Mouse (Mus musculus) layer of hippocampus, adult 9-10 months (tissue): ENCODE measurements around the gene Sec14l1.
A peak's percentile ranks its signal among the peaks of the same experiment; 100 is the strongest.
"Not testable (repeated sequence)": the region's sequence is repeated elsewhere in the genome, so short reads cannot be mapped to it uniquely, and the experiment has no call there.

Source experiments
- DNase-seq: peaks from one replicate; pipeline ENCODE4 v3.0.0; 2022; ENCODE audit warnings: low spot score

Gene Sec14l1

GRCm38 (mm10) chr11:117114592-117115345 is at the start of gene Sec14l1:
Sec14l1 (plus strand) TSS chr11:117115168.
- DNase-seq = peak; percentile 95

DNA sequence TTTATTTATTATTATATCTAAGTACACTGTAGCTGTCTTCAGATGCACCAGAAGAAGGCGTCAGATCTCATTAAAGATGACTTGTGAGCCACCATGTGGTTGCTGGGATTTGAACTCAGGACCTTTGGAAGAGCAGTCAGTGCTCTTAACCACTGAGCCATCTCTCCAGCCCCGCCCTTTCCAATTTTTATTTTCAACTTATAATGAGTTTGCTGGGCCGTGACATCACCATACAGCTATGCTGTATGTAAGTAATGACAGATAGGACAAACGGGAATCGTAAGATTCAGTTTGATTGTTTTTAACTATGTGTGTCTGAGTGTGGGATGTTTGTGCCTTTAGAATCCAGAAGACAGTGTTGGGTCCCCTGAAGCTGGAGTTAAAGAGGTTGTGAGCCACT is 49.4 kb upstream of the Sec14l1 start:
- not testable (repeated sequence) for DNase-seq

GRCm38 (mm10) chr11:117066738-117067137 is 48.2 kb upstream of the Sec14l1 start:
- no peak for DNase-seq

GRCm38 (mm10) chr11:117068332-117068731 is 46.6 kb upstream of the Sec14l1 start:
- DNase-seq = no peak

DNA sequence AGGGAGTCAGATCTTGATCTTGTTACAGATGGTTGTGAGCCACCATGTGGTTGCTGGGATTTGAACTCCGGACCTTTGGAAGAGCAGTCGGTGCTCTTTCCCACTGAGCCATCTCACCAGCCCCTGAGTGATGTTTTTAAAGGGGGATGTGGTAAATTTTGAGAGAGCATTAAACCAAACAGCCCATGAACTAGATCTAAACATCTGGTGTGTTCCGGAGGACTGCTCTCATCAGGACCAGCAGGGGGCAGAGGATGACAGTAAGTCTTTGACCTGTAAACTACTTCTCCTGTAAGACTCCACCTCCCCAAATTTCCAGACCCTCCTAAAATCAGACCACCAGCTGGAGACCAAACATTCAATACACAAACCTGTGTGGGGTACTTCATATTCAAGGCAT is 45.9 kb upstream of the Sec14l1 start:
- DNase-seq = no peak

GRCm38 (mm10) chr11:117070711-117071110 is 44.3 kb upstream of the Sec14l1 start:
- no peak for DNase-seq

GRCm38 (mm10) chr11:117072128-117072527 is 42.8 kb upstream of the Sec14l1 start:
- DNase-seq = peak; percentile 74

- DNase-seq = no peak
Observed at GRCm38 (mm10) chr11:117073426-117073825, 41.5 kb upstream of the Sec14l1 start.

DNA sequence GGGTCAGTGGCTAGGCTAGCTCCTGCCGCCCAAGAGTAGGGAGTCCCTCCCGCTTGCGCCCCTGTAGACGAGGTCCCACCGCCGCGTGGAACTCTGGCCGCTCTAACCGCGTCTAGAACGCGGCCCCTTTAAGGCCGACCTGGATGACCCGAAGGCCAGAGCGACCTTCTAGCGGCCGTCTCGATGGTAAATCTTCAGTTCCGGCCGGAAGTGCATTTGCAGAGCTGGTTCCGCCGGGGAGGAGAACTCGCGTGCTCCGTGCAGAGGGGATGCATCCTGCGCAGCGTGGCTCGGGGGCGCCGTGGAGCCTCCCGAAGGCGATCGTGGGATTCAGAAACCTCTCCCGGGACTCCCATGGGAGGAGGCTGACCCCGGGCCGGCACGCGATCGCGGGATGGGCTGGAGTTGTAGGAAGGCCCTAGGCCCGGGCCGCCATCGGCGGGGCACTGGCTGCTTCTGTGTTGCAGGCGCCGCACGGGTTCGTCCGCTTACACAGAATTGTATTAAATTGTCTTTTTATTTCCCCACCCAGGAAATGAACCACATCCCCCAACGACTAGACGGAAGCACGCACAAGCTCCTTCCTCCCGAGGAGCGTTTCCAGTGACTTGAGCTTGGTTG is 38.3 kb upstream of the Sec14l1 start:
- DNase-seq = no peak

- no peak for DNase-seq
Observed at GRCm38 (mm10) chr11:117077227-117077626, 37.7 kb upstream of the Sec14l1 start.

DNA sequence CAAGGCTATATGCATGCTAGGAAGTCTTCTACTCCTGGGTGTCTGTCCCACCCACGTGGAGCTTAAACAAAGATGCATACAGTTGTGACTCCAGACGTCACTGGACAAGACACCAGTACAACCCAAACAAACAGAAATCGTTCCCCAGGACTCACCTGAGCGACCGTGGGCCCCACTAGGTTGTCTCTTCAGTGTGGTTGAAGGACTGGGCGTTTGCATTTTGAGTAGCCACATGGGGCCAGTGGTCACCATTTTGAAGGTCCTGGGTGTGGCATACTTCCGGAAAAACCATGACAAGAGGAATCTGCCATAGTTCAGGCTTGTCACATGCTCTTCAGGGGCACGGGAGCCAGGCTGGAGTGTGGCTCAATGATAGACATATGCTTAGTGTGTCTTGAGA is 37.1 kb upstream of the Sec14l1 start:
- no peak for DNase-seq

DNA sequence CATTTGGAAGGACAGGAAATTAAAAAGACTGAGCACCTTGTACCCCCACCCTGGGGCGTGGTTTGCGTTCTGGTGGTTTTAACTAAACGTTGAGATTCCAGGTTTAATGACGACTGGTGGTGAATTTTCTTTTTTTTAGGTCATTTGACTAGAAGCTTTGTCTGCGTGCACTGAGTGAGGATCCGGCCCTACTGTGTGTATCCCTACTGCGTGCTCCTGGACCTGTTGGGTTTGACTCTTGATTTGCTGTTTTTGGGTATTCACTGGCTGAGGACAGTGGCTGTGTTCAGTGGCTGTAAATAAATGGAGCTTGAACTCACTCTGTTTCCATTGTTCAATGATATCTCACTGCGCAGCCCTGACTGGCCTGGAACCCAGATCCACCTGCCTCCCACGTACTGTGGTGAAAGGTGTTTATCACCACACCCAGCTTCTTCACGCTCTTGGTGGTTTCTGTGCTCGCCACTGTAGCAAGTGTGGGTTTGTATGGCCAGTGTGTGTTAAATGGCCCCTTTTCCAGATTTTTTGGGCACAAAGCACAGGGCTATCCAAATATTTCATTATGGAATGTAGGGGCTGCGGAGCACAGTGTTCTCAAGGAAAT is 36.2 kb upstream of the Sec14l1 start:
- DNase-seq = no peak

DNA sequence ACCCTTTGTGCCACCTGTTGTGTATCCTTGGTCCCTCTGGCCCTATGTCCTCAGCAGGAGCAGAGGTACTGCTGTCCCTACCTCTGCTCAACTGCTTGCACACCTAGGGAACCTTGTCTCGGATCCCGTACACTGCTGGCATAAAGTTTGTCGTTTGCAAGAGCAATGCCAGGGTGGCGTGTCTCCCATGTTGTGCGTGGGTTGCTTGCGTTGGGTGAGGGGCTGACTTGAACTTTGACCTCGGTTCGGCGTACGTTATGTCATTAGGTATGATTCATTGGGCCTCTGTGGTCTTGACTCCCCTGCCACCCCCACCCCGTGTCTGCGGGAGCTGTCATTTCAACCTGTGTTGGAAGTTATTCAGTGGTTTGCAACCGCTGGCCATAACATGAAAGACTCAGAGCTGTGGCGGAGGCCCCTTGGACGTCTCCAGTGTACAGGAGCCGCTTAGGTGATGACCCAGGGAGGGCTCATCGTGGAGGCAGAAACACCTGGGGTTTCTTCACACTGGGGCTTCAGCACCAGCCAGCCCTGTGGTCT is 35.2 kb upstream of the Sec14l1 start:
- no peak for DNase-seq

DNA sequence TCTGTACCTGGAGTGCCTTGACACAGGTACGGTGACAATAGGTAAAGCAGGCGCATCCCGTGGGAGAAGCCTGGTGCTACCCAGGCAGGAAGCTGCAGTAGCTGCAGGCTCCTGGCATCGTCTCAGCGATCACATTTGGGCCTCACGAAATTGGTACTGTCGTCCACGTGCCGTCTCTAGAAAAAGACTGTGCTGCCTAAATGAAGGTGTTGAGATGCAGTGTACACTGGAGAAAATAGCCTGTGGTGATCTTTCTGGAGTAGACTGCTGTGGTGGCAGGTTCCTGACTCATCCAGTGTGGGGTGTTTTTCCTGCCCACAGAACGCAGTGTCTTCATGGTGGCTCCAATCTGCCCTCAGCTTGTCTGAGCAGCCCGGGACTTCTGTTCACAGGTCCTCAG is 34.8 kb upstream of the Sec14l1 start:
- no peak for DNase-seq

GRCm38 (mm10) chr11:117081165-117082064 is 33.6 kb upstream of the Sec14l1 start:
- peak; percentile 80 for DNase-seq

GRCm38 (mm10) chr11:117082353-117082934 is 32.5 kb upstream of the Sec14l1 start:
- DNase-seq = no peak

DNA sequence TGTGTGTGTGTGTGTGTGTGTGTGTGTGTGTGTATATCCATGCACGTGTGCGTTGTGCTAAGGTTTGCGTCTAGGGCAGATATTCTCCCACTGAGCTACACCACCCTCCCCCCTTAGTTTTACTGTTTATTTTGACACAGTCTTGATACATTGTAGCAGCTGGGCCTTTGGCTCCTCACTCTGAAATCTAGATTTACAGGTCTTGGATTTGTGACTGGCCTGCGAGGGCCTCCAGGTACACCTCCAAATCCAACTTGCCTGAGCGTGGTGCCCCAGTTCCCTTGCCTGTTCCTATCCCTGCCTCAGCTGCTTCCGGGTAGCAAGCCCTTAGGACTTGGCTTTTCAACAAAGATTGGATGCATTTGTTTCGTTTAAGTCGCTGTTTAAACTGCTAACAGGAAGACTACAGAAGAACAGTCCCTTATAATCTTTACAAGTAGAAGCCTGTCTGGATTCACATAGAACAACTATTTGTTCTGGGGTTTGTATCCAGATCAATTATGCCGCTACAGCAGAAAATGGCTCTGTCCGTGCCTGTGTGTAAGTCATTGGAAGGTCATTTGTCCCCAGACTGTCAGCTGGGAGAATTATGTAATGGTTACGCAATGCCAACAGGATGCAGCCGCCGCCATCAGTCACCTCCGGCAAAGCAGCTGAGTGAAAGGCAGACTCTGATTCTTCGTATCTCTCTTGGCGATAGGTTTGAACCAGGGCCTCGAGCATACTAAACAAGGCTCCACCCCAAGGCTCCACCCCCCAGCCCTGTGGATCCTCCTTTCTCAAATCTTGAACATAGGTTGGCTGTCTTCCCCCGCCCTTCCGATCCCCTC is 31.7 kb upstream of the Sec14l1 start:
- peak; percentile 41 for DNase-seq

DNA sequence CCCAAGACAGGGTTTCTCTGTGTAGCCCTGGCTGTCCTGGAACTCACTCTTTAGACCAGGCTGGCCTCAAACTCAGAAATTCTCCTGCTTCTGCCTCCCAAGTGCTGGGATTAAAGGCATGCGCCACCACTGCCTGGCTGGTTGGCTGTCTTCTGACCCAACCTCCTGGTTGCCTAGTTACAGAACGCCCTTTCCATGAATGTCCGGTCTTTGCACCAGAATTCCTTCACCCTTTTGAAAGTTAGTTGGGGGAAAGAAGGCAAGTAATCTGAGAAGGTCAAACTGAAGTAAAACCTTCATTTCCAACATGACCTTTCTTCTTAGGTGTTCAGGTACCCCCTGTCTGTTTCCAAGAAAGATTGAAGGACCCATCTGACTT is 31.1 kb upstream of the Sec14l1 start:
- not testable (repeated sequence) for DNase-seq

GRCm38 (mm10) chr11:117086215-117086614 is 28.8 kb upstream of the Sec14l1 start:
- DNase-seq = no peak

DNA sequence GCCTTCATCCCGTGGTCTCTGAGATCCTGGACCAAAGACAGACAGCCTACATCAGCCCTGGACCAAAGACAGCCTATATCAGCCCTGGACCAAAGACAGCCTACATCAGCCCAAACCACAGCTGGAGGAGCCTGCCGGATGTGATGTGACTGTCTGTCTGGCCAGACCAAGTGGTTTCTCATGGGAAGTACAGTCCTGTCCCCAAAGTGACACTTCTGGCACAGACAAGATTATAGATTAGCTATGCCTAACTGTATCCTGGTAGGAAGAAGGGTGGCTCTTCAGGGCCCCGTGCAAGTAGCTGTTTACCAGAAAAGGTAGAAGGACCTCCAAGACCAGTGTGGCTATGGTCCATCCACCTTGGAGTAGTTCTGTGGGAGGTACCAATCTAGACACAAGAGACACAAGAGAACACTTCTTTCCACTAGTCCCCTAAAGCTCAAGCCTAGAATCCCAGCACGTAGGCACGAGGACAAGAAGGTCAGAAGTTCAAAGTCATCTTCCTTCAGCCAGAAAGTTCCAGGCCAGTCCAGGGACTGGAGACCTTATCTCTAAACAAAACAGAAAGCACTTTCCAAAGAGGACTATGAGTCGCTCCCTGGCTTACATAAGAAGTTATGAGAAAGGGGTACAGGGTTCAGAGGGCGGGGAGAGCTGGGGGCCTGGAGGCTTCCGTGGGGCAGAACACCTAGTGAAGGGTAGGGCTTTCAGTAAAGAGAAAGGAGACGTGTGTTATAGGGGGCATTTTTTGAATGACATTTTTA is 27.8 kb upstream of the Sec14l1 start:
- DNase-seq = no peak
